Mouse (Mus musculus) frontal cortex, postnatal 10 days (tissue): ENCODE measurements at regions not wholly inside any gene's neighbourhood (a gene's known extent, or its start where the extent isn't known, plus 50 kb on each side); places are given as distances from the start of the nearest gene placed in this dataset.

Experiments used
- DNase-seq, 2 experiments: peaks; one replicate each; pipeline ENCODE4 v3.0.0; 2022; ENCODE audit warnings: low spot score in 2 of 2, mixed read lengths in 1 of 2

GRCm38 (mm10) chr6:67151515-67151914, 86.5 kb upstream of the Serbp1 start:
- no peak for DNase-seq

- no peak for DNase-seq
Observed at GRCm38 (mm10) chr6:67149425-67149824, 88.6 kb upstream of the Serbp1 start.

- no peak for DNase-seq
Observed at GRCm38 (mm10) chr6:67146708-67147107, 91.3 kb upstream of the Serbp1 start.

- no peak for DNase-seq
Observed at GRCm38 (mm10) chr6:67145969-67146368, 92.0 kb upstream of the Serbp1 start.

DNA sequence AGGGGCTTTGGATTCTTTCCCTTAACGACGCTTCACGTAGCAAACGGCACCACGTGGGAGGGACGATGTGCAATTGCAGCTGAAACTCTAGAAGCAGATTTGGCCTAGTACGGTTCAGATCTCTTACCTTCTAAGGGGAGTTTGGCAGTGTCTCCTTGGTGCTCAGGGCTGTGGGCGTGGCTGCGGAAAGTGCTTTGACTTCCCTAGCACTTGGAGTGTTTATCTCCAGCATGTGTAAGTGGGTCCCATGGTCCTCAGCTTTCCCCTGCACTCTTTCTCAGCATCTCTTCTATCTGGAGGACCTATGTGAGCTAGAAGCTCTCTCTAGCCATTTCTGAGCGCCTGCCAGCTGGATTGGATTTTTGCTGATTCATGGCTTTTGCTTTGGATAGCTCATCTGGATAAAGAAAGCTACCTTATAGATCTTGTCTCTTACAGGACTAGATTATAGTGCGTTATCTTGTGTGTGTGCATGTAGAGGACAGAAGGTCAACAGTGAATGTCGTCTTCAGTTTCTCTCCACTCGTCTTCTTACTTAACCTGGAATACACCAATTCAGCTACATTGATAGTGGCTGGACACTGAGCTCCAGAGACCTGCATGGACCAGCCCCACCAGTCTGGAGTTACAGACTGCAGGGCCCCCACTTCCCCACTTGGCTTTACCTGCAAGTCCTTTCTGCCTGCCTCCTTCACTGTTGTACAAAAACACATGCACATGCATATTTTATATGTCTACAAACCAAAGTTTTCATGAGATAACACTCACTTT, 92.8 kb upstream of the Serbp1 start:
- DNase-seq: no peak

DNA sequence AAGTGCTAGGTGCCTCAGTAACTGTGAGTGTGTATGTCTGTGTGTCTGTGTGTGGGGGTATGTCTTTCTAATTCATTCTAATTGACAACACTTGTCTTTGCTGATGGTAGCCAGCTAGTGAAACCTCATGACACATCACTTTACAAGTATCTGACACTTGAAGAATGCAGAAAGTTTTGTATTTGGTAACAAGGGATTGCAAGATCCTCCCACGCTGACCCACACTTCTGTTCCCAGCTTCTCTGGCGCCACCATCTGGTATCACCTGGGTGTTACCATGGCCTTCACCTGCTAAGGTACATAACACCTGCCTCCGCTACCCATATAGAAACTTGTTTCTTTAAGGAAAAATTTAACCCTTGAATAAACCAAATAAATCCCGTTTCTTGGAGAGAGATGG, 95.8 kb upstream of the Serbp1 start:
- DNase-seq: no peak

DNA sequence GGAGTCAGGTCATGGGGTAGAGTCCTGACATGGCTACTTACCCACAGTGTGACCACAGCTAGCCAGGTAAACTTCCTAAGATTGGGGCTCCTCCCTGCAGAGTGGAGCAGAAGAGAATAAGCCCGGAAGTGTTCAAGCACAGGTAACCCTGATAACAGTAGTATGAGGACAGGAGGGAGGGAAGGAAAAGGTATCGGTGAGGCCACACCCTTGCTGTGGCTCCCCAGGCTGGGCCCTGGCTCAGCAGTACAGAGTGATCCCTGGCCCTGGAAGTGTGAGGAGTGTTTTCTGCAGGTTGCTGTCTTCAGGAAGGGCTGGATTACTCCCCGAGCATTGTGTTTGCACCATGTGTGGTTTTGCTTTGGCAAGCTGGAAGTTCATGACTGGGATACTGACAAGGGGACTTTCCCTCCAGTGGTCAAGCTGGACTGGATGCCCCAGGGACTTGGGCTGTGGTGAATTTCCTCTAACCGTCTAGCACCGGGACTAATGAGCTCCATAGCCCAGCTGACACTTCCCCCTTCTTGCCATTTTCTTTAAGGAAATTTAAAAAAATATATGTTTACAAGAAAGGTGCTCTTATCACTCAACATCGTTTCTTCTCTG, 97.2 kb upstream of the Serbp1 start:
- DNase-seq: no peak

DNA sequence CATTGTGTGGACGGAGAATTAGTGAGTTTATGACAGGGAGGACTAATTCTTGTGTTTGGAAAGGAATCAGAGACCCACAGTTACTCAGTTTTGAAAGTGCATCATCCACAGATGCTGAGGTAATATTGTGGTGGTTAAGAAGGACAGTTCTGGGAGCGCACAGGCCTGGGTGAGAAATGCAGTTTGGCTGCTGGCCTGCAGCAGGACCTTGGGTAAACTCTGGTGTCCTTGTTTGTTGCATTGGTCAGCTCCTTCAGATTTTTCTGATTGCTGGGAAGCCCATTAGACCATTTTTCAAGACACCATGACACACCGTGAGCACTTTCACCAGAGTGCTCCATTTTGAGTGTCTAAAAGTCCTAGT, 99.0 kb upstream of the Serbp1 start:
- no peak for DNase-seq

DNA sequence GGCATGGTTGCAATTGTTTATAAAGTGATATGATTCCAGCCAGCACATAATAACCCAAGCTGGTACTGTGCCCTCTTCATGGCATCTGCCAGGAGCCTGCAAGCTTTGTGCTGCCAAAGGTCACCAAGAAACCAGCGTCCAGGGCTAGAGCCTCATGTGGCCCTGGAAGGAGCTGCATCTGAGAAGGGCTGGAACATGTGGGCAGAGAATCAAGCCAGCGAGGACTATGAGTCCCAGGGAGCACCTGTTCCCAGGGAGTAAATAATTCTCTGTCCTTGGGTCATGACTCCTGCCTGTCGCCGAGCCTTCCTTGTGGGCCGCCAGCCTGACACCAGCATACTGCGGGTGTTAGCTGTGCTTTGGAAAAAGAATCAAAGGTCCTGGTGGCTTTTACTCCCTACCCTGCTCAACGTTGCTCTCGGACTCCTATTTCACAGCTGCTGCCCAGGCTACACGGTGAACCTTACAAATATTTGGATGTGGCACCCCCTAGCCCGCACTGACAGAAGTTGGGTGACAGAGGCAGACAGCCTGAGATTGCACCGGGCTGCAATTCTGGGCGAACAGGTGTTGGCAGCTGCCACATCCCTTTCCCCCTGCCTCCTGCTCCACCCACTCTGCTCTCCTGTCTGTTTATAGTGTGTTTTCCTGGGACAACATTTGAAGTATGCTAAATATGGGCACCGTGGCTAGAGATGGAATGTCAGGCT, 99.5 kb upstream of the Serbp1 start:
- no peak for DNase-seq

GRCm38 (mm10) chr6:67137482-67137881, 100.2 kb upstream of the Gadd45a start:
- no peak for DNase-seq

- no peak for DNase-seq
Observed at GRCm38 (mm10) chr6:67134915-67135314, 97.7 kb upstream of the Gadd45a start.

- DNase-seq: no peak
Observed at GRCm38 (mm10) chr6:67130540-67131301, 93.5 kb upstream of the Gadd45a start.

- no peak for DNase-seq
Observed at GRCm38 (mm10) chr6:67129626-67130025, 92.4 kb upstream of the Gadd45a start.

- no peak for DNase-seq
Observed at GRCm38 (mm10) chr6:67128503-67129463, 91.5 kb upstream of the Gadd45a start.

DNA sequence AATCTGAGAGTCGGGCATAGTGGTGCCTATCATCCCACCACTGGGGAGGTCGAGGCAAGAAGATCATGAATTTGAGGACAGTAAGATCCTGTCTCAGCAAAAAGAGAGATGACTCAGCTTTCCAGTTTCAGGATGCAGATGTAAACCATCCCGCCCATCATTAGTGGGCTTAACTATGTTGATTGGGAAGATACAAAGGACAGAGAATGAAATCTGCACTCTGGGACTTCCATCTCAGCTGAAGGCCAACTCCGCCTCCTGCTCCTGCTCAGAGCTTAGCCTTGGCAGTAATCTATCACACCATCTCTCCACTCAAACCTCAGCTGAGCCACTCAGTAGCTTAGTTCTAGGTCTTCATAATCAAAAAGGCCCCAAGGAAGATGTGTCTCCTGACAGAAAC, 90.5 kb upstream of the Gadd45a start:
- DNase-seq: no peak

GRCm38 (mm10) chr6:67125715-67126312, 88.6 kb upstream of the Gadd45a start:
- DNase-seq: no peak

- no peak for DNase-seq
Observed at GRCm38 (mm10) chr6:67124089-67124488, 86.8 kb upstream of the Gadd45a start.

DNA sequence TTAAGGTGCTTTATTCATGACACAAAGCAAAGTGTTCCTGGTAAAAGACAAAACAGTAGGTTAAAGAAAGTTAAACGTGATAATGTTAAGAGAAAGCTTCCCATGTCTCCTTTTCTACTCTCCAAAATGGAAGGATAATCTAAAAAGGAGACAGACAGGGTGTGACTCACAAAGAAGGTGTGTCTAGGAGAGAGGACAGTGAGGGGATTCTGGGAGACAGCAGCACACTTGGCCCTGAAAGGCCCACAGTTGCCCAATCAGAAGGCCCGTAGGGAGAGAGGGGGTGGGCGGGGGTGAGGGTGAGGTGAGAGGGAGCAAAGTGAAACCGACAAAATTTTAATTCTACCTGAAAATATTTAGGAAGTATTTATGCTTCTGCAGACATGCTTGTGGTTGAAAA, 85.8 kb upstream of the Gadd45a start:
- DNase-seq: no peak

- DNase-seq: no peak
Observed at GRCm38 (mm10) chr6:67116306-67116705, 79.0 kb upstream of the Gadd45a start.

DNA sequence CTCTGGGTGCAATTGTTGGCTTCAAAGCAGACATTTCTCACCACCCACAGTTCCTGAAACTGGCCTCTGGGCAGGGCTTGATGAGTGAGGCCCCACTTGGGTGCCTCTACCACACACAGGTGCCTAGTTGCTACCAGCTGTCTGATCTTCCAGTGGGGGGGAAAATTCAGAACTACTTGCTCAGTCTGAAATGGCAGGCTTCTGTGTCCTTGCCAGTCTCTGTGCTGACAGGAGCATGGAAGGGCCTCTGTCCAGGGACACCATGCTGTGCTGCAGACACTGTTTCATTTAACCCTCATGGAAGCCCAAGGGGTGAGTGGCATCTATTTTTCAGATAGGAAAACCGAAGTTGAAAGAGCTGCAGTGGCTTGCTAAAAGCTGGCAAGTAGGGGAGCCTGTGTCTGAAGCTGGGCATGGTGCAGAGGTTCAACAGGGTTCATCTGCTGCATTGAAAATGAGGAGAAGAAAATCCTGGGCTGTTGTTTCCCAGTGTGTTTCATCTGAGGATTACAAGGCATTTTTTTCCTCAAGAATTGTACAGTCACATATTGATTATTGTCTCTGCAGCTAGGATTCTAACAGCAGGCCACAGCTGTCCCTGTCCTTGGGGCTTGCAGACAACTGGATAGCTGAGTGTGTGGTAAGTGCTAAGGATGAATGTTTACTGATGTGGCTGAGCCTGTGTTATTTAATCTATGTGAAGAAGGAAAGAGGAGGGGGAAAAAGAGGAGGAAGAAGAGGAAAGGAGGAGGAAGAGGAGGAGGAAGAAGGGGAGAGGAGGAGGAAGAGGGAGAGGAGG, 78.4 kb upstream of the Gadd45a start:
- DNase-seq: no peak
